Mouse (Mus musculus) cerebellum, adult 2 months (tissue): Measurements from ENCODE around the gene Mrgprb5. TPM values are rescaled to one million over a fixed set of nuclear protein-coding genes. Genes with fewer than 3 reads are reported as not detected.

Experiments used
- DNase-seq, 2 experiments: peaks; one replicate each; pipeline ENCODE4 v3.0.0; 2021
- H3K27ac ChIP-seq: fragments of 200-500 bp; 2 replicates; pipeline ENCODE4 v1.5.1; 2012; ENCODE audit warnings: low read length, control low read depth, inconsistent platforms; ENCODE audit not compliant: insufficient read depth
- H3K27me3 ChIP-seq: fragments of 200-500 bp; 2 replicates; pipeline ENCODE4 v1.6.1; 2012; ENCODE audit warnings: inconsistent platforms, mild to moderate bottlenecking, low read length, moderate library complexity; ENCODE audit not compliant: control insufficient read depth, insufficient read depth
- H3K4me1 ChIP-seq: fragments of 200-500 bp; 2 replicates; pipeline ENCODE4 v1.6.1; 2011; ENCODE audit warnings: low read length; ENCODE audit not compliant: control insufficient read depth, insufficient read depth
- H3K4me3 ChIP-seq: fragments of 200-500 bp; replicated peaks from 2 replicates; pipeline ENCODE3; 2011; ENCODE audit warnings: mild to moderate bottlenecking, low read depth, low read length, control low read depth; ENCODE audit not compliant: insufficient read depth
- CTCF ChIP-seq: fragments of 200-500 bp; IDR thresholded peaks from 2 replicates; pipeline ENCODE4 v1.5.1; 2011; ENCODE audit warnings: low read depth, mild to moderate bottlenecking, control low read depth, low read length, moderate library complexity, borderline replicate concordance; ENCODE audit not compliant: insufficient read depth
- POLR2A ChIP-seq: fragments of 200-500 bp; IDR thresholded peaks from 2 replicates; pipeline ENCODE4 v1.6.1; 2011; ENCODE audit warnings: low read length, control low read depth, borderline replicate concordance; ENCODE audit not compliant: insufficient read depth
- WGBS: fragments of 180-500 bp; shearing (Covaris S2); methylation state at CpG from one replicate; pipeline ENCODE4 v1.1.7; 2018; 5-methylcytosine and 5-hydroxymethylcytosine counted together
- polyA plus RNA-seq: library from polyadenylated mRNA; depleted of rRNA; stranded (reverse); fragments of >200 nt; gene quantifications from 2 replicates; pipeline ENCODE4 v1.2.3, GENCODE M21; 2012; rRNA removed

The Mrgprb5 gene
- polyA plus RNA-seq, 1 experiment, result not detected

- no peak for DNase-seq
- no peak overlapping the region for H3K27ac ChIP-seq
- no peak overlapping the region for H3K4me3 ChIP-seq
- H3K27me3 ChIP-seq, result no peaks in the 10 kb centered on the region
- H3K4me1 ChIP-seq, result no peaks in the 10 kb centered on the region
- 69% methylated on average over 5 of the region's 5 CpGs for WGBS
- TF ChIP-seq POLR2A (no peak), CTCF (no peak)
Measured at GRCm38 (mm10) chr7:48123806-48124205, 45.0 kb downstream of the Mrgprb5 start.

Other genes with a start within 250 kb of the Mrgprb5 start
- gene Mrgpra4, start 186.9 kb downstream of the Mrgprb5 start, polyA plus RNA-seq, result not detected in 2 replicates
- not detected in 2 replicates for gene Mrgprx1, start 141.4 kb downstream of the Mrgprb5 start, polyA plus RNA-seq
- not detected in 2 replicates for gene Mrgprb4, start 30.3 kb upstream of the Mrgprb5 start, polyA plus RNA-seq
- not detected in 2 replicates for gene Mrgprb8, start 219.5 kb upstream of the Mrgprb5 start, polyA plus RNA-seq